Mouse (Mus musculus): ENCODE measurements around the gene Exosc10. TPM values are rescaled to one million over a fixed set of nuclear protein-coding genes. Genes with fewer than 3 reads are reported as not detected.

Exosc10 gene
- polyA plus RNA-seq (2012; fragmentation: generic; extraction: Trizol), result 37.0 TPM

DNA sequence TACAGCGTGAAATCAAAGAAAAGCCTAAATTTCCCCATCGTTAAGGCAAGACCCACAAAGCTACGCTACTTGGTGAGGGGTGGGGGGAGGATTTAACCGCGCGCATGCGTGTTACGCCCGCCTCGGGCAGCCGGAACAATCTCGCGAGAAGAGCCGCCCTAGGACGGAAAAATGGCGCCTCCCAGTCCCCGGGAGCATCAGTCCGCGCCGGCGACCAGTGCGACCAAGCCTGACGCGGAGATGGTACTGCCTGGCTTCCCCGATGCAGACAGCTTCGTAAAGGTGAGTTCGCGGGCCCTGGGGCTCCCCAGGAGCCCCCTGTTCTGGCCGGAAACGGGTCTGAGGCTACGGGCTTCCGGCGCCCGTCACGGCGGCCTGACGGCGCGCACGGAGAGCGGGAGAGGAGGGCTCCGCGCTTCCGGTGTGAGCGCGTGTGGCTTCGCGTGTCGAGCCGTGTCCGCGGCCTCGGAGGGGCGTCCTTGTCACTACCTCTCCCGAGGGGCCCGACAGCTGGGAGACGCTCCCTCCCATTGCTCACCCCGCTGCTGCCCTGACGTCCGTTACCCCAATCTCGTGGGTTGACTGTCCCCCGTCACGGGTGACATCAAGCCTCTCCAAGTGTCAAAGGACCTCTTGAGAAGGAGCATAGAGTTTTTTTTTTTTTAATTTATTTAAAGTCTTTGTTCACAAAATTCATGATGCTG, at the start of gene Exosc10:
Exosc10 (plus strand) TSS at position 133 of the 704 bp plus-strand sequence.
- Histone ChIP-seq H3K36me3 (ENCODE audit: control insufficient read depth, insufficient read depth) (peaks cover 16% of the 10 kb centered on the region), H3K4me2 (ENCODE audit: low read depth) (peak within 1 kb of the TSS; percentile 80), H3K4me3 (peak within 1 kb of the TSS; percentile 70), H3K27me3 (ENCODE audit: control insufficient read depth, insufficient read depth, insufficient read length) (no peaks in the 10 kb centered on the region), H3ac (ENCODE audit: control insufficient read depth, insufficient read length) (peak within 1 kb of the TSS; percentile 87), H3K79me2 (ENCODE audit: control insufficient read depth, insufficient read depth) (peaks cover 14% of the 10 kb centered on the region)
- TF ChIP-seq SRF (IDR thresholded peaks at IDR 0.05; ENCODE audit: control insufficient read depth, insufficient read length, low read depth) (no peak), POLR2A (IDR thresholded peaks at IDR 0.05; ENCODE audit: insufficient read length, low read depth) (peak; percentile 64), TCF3 (IDR thresholded peaks at IDR 0.05; ENCODE audit: insufficient read length, low read depth) (no peak), CEBPB (IDR thresholded peaks at IDR 0.05; ENCODE audit: insufficient read depth, poor library complexity, severe bottlenecking) (no peak), MYOG (IDR thresholded peaks at IDR 0.05; ENCODE audit: control insufficient read depth in 1 of 3, insufficient read depth in 1 of 3, insufficient read length in 2 of 3, low read depth in 2 of 3) (peak in 1 of 3 experiments; percentile 16), MYOD1 (IDR thresholded peaks at IDR 0.05; ENCODE audit: control insufficient read depth in 1 of 3, insufficient read length in 2 of 3, low read depth in 2 of 3) (peak in 1 of 3 experiments; percentile 4), USF1 (IDR thresholded peaks at IDR 0.05; ENCODE audit: low read depth) (no peak), POLR2AphosphoS2 (IDR thresholded peaks at IDR 0.05; ENCODE audit: insufficient read length, low read depth) (peak; percentile 60), REST (IDR thresholded peaks at IDR 0.05; ENCODE audit: insufficient read depth, insufficient read length) (no peak), MAX (IDR thresholded peaks at IDR 0.05; ENCODE audit: low read depth) (no peak), E2F4 (IDR thresholded peaks at IDR 0.05; ENCODE audit: insufficient read depth) (no peak), TCF12 (IDR thresholded peaks at IDR 0.05; ENCODE audit: insufficient read depth, poor library complexity, severe bottlenecking) (no peak)

- Histone ChIP-seq H3K79me2 (ENCODE audit: control insufficient read depth, insufficient read depth) (no peaks in the 10 kb centered on the region), H3K4me3 (no peak overlapping the region), H3K4me2 (ENCODE audit: low read depth) (no peak overlapping the region), H3K36me3 (ENCODE audit: control insufficient read depth, insufficient read depth) (peaks cover 4% of the 10 kb centered on the region), H3K27me3 (ENCODE audit: control insufficient read depth, insufficient read depth, insufficient read length) (no peaks in the 10 kb centered on the region), H3ac (ENCODE audit: control insufficient read depth, insufficient read length) (no peak overlapping the region)
- TF ChIP-seq USF1 (IDR thresholded peaks at IDR 0.05; ENCODE audit: low read depth) (no peak), MYOG (IDR thresholded peaks at IDR 0.05; ENCODE audit: control insufficient read depth in 1 of 3, insufficient read depth in 1 of 3, insufficient read length in 2 of 3, low read depth in 2 of 3) (peak in 1 of 3 experiments; percentile 19), TCF12 (IDR thresholded peaks at IDR 0.05; ENCODE audit: insufficient read depth, poor library complexity, severe bottlenecking) (no peak)
Measured at GRCm38 (mm10) chr4:148509450-148510084, 48.7 kb upstream of the Exosc10 start.

- H3K36me3 ChIP-seq (ENCODE audit: control insufficient read depth, insufficient read depth), result peaks cover 4% of the 10 kb centered on the region
- H3K27me3 ChIP-seq (ENCODE audit: control insufficient read depth, insufficient read depth, insufficient read length), result no peaks in the 10 kb centered on the region
Measured at GRCm38 (mm10) chr4:148510691-148511090, 47.5 kb upstream of the Exosc10 start.

GRCm38 (mm10) chr4:148511334-148511733, 46.9 kb upstream of the Exosc10 start:
- no peak overlapping the region for H3K4me2 ChIP-seq (ENCODE audit: low read depth)
- TF ChIP-seq MAX (IDR thresholded peaks at IDR 0.05; ENCODE audit: low read depth) (no peak), MYOG (IDR thresholded peaks at IDR 0.05; ENCODE audit: control insufficient read depth in 1 of 3, insufficient read depth in 1 of 3, insufficient read length in 2 of 3, low read depth in 2 of 3) (no peak), MYOD1 (IDR thresholded peaks at IDR 0.05; ENCODE audit: control insufficient read depth in 1 of 3, insufficient read length in 2 of 3, low read depth in 2 of 3) (no peak), POLR2AphosphoS2 (IDR thresholded peaks at IDR 0.05; ENCODE audit: insufficient read length, low read depth) (no peak), POLR2A (IDR thresholded peaks at IDR 0.05; ENCODE audit: insufficient read length, low read depth) (no peak), E2F4 (IDR thresholded peaks at IDR 0.05; ENCODE audit: insufficient read depth) (no peak), TCF3 (IDR thresholded peaks at IDR 0.05; ENCODE audit: insufficient read length, low read depth) (no peak), REST (IDR thresholded peaks at IDR 0.05; ENCODE audit: insufficient read depth, insufficient read length) (no peak), SRF (IDR thresholded peaks at IDR 0.05; ENCODE audit: control insufficient read depth, insufficient read length, low read depth) (no peak), TCF12 (IDR thresholded peaks at IDR 0.05; ENCODE audit: insufficient read depth, poor library complexity, severe bottlenecking) (no peak), CEBPB (IDR thresholded peaks at IDR 0.05; ENCODE audit: insufficient read depth, poor library complexity, severe bottlenecking) (no peak), USF1 (IDR thresholded peaks at IDR 0.05; ENCODE audit: low read depth) (no peak)
- H3K79me2 ChIP-seq (ENCODE audit: control insufficient read depth, insufficient read depth), result no peaks in the 10 kb centered on the region
- peaks cover 4% of the 10 kb centered on the region for H3K36me3 ChIP-seq (ENCODE audit: control insufficient read depth, insufficient read depth)
- no peaks in the 10 kb centered on the region for H3K27me3 ChIP-seq (ENCODE audit: control insufficient read depth, insufficient read depth, insufficient read length)
- H3ac ChIP-seq (ENCODE audit: control insufficient read depth, insufficient read length), result no peak overlapping the region
- H3K4me3 ChIP-seq, result no peak overlapping the region

More at GRCm38 (mm10) chr4:148510691-148511090, 47.5 kb upstream of the Exosc10 start:
- Histone ChIP-seq H3K4me3 (no peak overlapping the region), H3ac (ENCODE audit: control insufficient read depth, insufficient read length) (no peak overlapping the region), H3K79me2 (ENCODE audit: control insufficient read depth, insufficient read depth) (no peaks in the 10 kb centered on the region), H3K4me2 (ENCODE audit: low read depth) (no peak overlapping the region)
- TF ChIP-seq CEBPB (IDR thresholded peaks at IDR 0.05; ENCODE audit: insufficient read depth, poor library complexity, severe bottlenecking), result peak; percentile 63
- no peak for TF ChIP-seq TCF12 (IDR thresholded peaks at IDR 0.05; ENCODE audit: insufficient read depth, poor library complexity, severe bottlenecking)

Measured in myocyte (in vitro differentiated cells).